Mouse (Mus musculus) gastrocnemius, postnatal 14 days (tissue): ENCODE measurements around the gene Rnf103. TPM values are rescaled to one million over a fixed set of nuclear protein-coding genes. Genes with fewer than 3 reads are reported as not detected.

Experiments
- DNase-seq: peaks from one replicate; pipeline ENCODE4 v3.0.0; 2021; ENCODE audit warnings: mixed read lengths
- intact Hi-C: fragments of 180-260 bp; cut with DNase I; formaldehyde crosslinking; loops from one replicate; pipeline ENCODE4 v1.15.1; 2025; ENCODE audit warnings: low total_unique reads
- total RNA-seq, 2 experiments: library from RNA; stranded (reverse); gene quantifications; 2 replicates each; pipeline ENCODE4 v1.2.3; 2021

Rnf103 gene
- total RNA-seq, 2 experiments from 2014 or later, result 18.2 to 19.1 TPM

- intact Hi-C loops, result no loop called here
- DNase-seq, result no peak
Observed at GRCm38 (mm10) chr6:71486867-71487266, 6.8 kb upstream of the Rnf103 start.

- intact Hi-C loops, result no loop called here
- no peak for DNase-seq
Observed at GRCm38 (mm10) chr6:71487966-71488365, 5.7 kb upstream of the Rnf103 start.

DNA sequence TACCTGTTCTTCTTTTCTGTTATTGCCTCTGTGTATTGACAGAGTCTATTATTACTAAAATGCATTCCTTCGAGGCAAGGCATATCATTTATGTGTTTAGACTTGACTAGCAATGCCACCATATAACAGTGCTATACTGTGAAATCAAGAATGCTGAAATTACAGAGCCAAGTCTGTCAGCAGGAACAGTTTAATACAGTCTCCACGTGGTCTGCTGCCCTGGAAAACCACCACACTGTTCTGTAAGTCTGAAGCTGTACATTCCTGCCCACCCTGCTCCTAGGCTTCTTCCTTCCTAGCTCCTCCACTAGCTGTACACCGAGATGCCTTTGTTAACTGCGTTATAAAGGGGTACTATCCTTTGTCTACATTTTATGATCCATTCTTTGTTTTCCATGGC lies 1.6 kb upstream of the Rnf103 start:
- DNase-seq, result no peak
- intact Hi-C loops, result no loop called here

DNA sequence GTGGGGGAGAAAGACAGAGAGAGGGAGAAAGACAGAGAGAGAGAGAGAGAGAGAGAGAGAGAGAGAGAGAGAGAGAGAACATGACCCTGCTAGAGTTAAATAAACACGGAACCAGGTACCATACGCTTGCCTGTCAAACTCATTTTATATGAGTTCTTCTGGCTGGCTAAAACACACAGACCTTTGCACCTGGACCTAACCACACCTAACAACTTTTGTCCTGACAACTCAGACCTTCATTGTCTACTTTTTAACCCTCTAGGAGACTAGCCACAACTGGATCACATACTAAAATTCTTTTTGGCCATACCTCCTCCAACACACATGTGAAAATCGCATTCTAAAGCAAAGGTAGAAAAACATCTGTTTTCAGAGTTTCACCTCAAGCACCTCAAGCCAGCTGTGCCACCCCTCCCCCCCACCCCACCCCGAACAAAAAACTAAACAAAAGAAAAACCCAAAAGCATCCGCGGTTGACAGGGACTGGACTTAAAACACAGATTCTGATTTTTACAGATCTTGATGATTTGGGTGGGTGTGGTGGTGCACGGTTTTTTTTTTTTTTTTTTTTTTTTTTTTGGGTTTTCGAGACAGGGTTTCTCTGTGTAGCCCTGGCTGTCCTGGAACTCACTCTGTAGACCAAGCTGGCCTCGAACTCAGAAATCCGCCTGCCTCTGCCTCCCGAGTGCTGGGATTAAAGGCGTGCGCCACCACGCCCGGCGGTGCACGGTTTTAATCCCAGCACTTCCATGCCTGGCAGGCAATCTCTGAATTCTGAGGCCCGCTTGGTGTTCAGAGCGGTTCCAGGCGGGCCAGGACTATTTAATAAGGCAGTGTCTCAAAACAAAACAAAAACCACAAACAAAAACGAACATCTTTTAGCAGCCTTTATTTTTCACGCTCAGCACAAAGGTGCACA lies 679 bp upstream of the Rnf103 start:
- no peak for DNase-seq
- intact Hi-C loops, result no loop called here

GRCm38 (mm10) chr6:71494341-71495020 lies 787 bp downstream of the Rnf103 start:
- intact Hi-C loops, result no loop called here
- no peak for DNase-seq

- intact Hi-C loops, result no loop called here
- no peak for DNase-seq
Observed at GRCm38 (mm10) chr6:71500575-71500974, 6.9 kb downstream of the Rnf103 start.

- intact Hi-C loops, result no loop called here
- no peak for DNase-seq
Observed at GRCm38 (mm10) chr6:71503001-71503400, 9.3 kb downstream of the Rnf103 start.

GRCm38 (mm10) chr6:71503670-71504069 lies 10.0 kb downstream of the Rnf103 start:
- intact Hi-C loops, result no loop called here
- no peak for DNase-seq

DNA sequence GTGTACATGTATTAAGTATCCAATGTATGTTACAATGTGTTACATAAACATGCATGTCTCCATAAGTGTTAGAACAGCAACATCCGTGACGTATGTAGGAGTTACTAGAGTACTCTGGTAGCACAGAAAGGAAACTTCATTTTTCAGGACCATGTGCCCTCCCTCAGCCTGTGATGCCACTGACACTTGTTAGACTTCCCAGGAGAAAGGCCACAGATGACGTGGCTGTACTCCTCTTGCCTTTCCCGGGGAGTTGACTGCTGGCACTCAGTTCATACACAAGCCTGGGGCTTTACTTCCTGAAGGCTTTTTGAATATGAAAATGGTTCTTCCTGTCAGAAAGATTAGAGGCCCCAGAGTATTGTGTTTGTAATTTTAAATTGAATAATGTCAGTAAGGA lies 10.4 kb downstream of the Rnf103 start:
- no peak for DNase-seq
- intact Hi-C loops, result no loop called here

- DNase-seq, result no peak
- intact Hi-C loops, result no loop called here
Observed at GRCm38 (mm10) chr6:71505671-71506070, 12.0 kb downstream of the Rnf103 start.

GRCm38 (mm10) chr6:71519476-71519875 lies 25.8 kb downstream of the Rnf103 start:
- intact Hi-C loops, result no loop called here
- DNase-seq, result no peak

- DNase-seq, result no peak
- intact Hi-C loops, result no loop called here
Observed at GRCm38 (mm10) chr6:71525556-71525955, 31.9 kb downstream of the Rnf103 start.

GRCm38 (mm10) chr6:71527056-71527455 lies 33.4 kb downstream of the Rnf103 start:
- DNase-seq, result no peak
- intact Hi-C loops, result no loop called here

GRCm38 (mm10) chr6:71527826-71528225 lies 34.1 kb downstream of the Rnf103 start:
- intact Hi-C loops, result no loop called here

GRCm38 (mm10) chr6:71530176-71530575 lies 36.5 kb downstream of the Rnf103 start:
- no peak for DNase-seq
- intact Hi-C loops, result no loop called here

More at GRCm38 (mm10) chr6:71527826-71528225, 34.1 kb downstream of the Rnf103 start:
- DNase-seq, result no peak

DNA sequence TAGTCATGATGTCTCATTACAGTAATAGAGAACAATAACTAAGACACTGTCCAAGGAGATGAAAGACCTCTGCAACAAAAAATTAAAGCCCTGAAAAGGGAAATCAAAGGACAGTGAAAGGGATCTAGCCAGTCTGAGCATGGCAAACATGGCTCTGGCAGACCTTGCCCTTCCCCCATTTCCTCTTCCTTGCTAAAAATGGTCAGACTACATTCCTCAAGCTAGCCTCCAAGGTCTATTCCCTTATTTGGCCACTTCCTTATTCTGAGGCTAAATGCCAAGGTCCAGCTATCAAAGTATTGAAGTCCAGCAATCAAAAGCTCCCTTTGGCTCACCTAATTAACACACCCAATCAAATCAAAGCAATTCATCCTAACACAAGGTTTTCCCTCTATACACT lies 43.6 kb downstream of the Rnf103 start:
- DNase-seq, result no peak
- intact Hi-C loops, result no loop called here

- peak; percentile 93 for DNase-seq
- intact Hi-C loops, result no loop called here
Observed at GRCm38 (mm10) chr6:71543686-71544499, 50.2 kb downstream of the Rnf103 start, which contains the start of gene Chmp3. Chmp3 (plus strand) TSS chr6:71543797.

DNA sequence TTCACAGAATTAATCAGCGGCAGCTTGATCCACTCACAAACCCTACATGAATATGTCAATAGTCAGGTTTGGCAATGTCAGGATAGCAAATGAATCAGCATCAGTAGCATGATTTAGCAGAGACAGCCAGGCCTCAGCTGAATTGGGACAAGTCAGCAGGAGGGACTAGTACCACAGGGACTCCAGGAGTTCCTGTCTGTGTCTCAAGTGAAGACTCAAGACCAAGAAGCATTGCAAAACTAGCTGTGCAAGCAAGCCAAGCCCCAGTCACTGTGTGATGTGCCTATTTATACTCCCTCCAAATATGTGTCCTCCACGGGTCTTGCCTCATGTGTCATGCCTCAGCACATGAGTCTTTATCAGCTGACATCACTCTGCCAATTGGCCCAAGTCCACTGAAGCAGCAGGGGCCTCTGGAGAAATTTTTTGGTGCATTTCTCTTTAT lies 61.8 kb downstream of the Rnf103 start:
- DNase-seq, result no peak
- intact Hi-C loops, result no loop called here

DNA sequence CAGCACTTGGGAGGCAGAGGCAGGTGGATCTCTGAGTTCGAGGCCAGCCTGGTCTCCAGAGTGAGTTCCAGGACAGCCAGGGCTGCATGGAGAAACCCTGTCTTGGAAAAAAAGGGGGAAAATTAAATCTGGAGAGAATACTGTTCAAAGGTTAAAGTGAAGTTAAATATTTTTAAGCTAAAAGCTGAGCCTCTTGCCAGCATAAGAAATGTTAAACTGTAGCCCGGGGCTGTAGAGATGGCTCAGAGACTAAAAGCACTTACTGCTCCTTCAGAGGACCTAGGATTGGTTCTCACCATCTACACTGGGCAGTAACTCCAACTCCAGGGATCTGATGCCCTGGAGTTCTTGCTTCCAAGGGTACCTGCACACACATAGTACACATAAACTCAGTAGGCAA lies 63.1 kb downstream of the Rnf103 start:
- no peak for DNase-seq
- intact Hi-C loops, result no loop called here
